Mouse (Mus musculus) kidney, postnatal 0 days (tissue): Measurements from ENCODE around the gene Fcgr2b. TPM values are rescaled to one million over a fixed set of nuclear protein-coding genes. Genes with fewer than 3 reads are reported as not detected.

Source experiments
- ATAC-seq: fragments of 200-750 bp; cut with Nextera tagmentation; replicated peaks from 2 replicates; pipeline ENCODE4 v1.8.0; 2017; ENCODE audit warnings: low read depth, moderate number of reproducible peaks, moderate TSS enrichment, moderate library complexity; ENCODE audit not compliant: low FRiP score
- DNase-seq: peaks from one replicate; pipeline ENCODE4 v3.0.0-alpha.2; 2016; ENCODE audit warnings: low spot score
- H3K27ac ChIP-seq: fragments of 300-500 bp; sonication (generic); 2 replicates; pipeline ENCODE4 v1.5.1; 2014; ENCODE audit warnings: mild to moderate bottlenecking
- H3K27me3 ChIP-seq: fragments of 300-500 bp; sonication (generic); 2 replicates; pipeline ENCODE4 v1.6.1; 2014; ENCODE audit warnings: low read length, mixed read lengths; ENCODE audit not compliant: insufficient read depth
- H3K36me3 ChIP-seq: fragments of 300-500 bp; sonication (generic); 2 replicates; pipeline ENCODE4 v1.6.1; 2014; ENCODE audit warnings: low read length, mixed read lengths; ENCODE audit not compliant: insufficient read depth
- H3K4me1 ChIP-seq: fragments of 300-500 bp; sonication (generic); replicated peaks from 2 replicates; pipeline ENCODE4 v1.6.1; 2014; ENCODE audit warnings: antibody characterized with exemption, low read length, mixed read lengths; ENCODE audit not compliant: insufficient read depth
- H3K4me2 ChIP-seq: fragments of 300-500 bp; sonication (generic); 2 replicates; pipeline ENCODE4 v1.6.1; 2014; ENCODE audit warnings: mild to moderate bottlenecking, low read length, moderate library complexity, mixed read lengths
- H3K4me3 ChIP-seq: fragments of 300-500 bp; sonication (generic); replicated peaks from 2 replicates; pipeline ENCODE4 v1.5.1; 2014; ENCODE audit warnings: low read depth, low read length
- H3K9ac ChIP-seq: fragments of 300-500 bp; sonication (generic); 2 replicates; pipeline ENCODE4 v1.6.1; 2014; ENCODE audit warnings: low read depth, low read length
- H3K9me3 ChIP-seq: fragments of 300-500 bp; sonication (generic); replicated peaks from 2 replicates; pipeline ENCODE4 v1.6.1; 2016; ENCODE audit warnings: low read length, inconsistent platforms, mixed read lengths
- CTCF ChIP-seq: IDR thresholded peaks from 2 replicates; pipeline ENCODE4 v1.5.1; 2016; ENCODE audit warnings: antibody characterized with exemption, low read depth, mild to moderate bottlenecking, moderate library complexity
- WGBS: fragments of 180-500 bp; shearing (Covaris S2); extraction: QIAGEN DNeasy Blood & Tissue Kit; methylation state at CpG from one replicate; pipeline ENCODE4 v1.1.7; 2014; 5-methylcytosine and 5-hydroxymethylcytosine counted together
- polyA plus RNA-seq: library from polyadenylated mRNA; unstranded; fragments of >200 nt; fragmentation: Nextera tagmentation; extraction: Ambion mirVana; gene quantifications from 2 replicates; pipeline ENCODE4 v1.2.1, GENCODE M21; 2015

The Fcgr2b gene
- polyA plus RNA-seq, 1 experiment from 2014 or later = 8.0 TPM

DNA sequence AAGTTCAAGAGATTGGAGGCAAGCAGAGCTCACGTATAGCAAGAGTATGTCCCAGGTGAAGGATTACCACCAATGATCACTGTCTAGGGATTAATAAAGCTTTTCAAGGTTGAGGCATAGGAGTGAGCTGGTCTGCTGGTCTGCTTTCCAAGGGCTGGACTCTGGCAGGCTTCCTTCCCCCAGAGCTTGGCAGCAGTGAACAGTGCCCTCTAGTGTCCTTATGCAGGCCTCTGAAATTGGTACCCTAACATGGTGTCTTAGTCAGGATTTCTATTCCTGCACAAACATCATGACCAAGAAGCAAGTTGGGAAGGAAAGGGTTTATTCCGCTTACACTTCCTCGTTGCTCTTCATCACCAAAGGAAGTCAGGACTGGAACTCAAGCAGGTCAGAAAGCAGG lies 20.4 kb upstream of the Fcgr2b start:
- H3K27me3 ChIP-seq = no peaks in the 10 kb centered on the region
- ATAC-seq (no peak), DNase-seq (peak; percentile 82)
- no peak overlapping the region for H3K27ac ChIP-seq
- peak; percentile 84 for TF ChIP-seq CTCF
- H3K4me1 ChIP-seq = no peaks in the 10 kb centered on the region
- no peaks in the 10 kb centered on the region for H3K9me3 ChIP-seq
- no peak overlapping the region for H3K4me3 ChIP-seq
- 50% methylated on average over 3 of the region's 3 CpGs for WGBS
- no peak overlapping the region for H3K4me2 ChIP-seq
- no peaks in the 10 kb centered on the region for H3K36me3 ChIP-seq
- no peak overlapping the region for H3K9ac ChIP-seq

GRCm38 (mm10) chr1:170996034-170996433 lies 19.7 kb upstream of the Fcgr2b start:
- H3K4me3 ChIP-seq = no peak overlapping the region
- H3K4me2 ChIP-seq = no peak overlapping the region
- no peak overlapping the region for H3K27ac ChIP-seq
- H3K36me3 ChIP-seq = no peaks in the 10 kb centered on the region
- no peak for TF ChIP-seq CTCF
- no peaks in the 10 kb centered on the region for H3K27me3 ChIP-seq
- H3K9ac ChIP-seq = no peak overlapping the region
- no peak for DNase-seq
- ATAC-seq = no peak
- H3K9me3 ChIP-seq = no peaks in the 10 kb centered on the region
- 88% methylated on average over 3 of the region's 3 CpGs for WGBS
- H3K4me1 ChIP-seq = no peaks in the 10 kb centered on the region

DNA sequence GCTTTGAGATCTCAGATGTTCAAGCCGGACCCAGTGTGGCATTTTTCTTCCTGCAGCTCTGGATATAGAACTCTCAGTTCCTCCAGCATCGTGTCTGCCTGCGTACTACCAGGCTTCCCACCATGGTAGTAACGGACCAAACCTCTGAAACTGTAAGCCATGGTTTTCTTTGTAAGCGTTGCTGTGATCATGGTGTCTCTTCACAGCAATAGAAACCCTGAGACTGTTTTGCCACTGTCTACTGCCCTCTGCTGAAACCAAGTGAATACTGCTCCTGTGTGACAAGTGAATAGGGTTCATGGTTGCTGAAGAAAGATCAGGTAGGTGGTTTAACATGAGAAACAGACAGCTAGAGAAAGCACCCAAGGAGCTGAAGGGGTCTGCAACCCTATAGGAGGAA lies 16.2 kb upstream of the Fcgr2b start:
- no peaks in the 10 kb centered on the region for H3K4me1 ChIP-seq
- DNase-seq (peak; percentile 73), ATAC-seq (no peak)
- 66% methylated on average over 5 of the region's 5 CpGs for WGBS
- H3K4me3 ChIP-seq = no peak overlapping the region
- TF ChIP-seq CTCF = peak; percentile 86
- no peak overlapping the region for H3K9ac ChIP-seq
- no peak overlapping the region for H3K27ac ChIP-seq
- H3K9me3 ChIP-seq = no peaks in the 10 kb centered on the region
- H3K36me3 ChIP-seq = no peaks in the 10 kb centered on the region
- no peaks in the 10 kb centered on the region for H3K27me3 ChIP-seq
- no peak overlapping the region for H3K4me2 ChIP-seq

DNA sequence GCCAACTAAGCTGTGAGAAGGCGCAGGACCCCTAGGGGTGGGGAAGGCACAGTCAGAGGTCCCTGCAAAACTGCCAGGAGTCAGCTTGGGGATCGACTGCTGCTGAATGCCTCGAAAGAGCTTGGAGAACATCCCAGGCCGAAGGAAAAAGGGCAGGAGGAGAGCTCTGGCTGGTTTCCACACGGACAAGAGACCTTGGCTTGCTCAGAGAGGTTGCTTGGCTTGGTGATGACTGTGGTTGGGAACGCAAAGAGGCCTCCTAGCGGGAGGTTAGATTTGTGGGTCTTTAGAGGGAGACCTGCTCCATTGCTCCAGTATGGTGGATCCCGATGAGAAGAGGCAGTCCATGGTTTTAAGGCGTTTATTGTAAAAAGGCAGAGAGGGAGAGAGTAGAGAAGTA lies 13.3 kb upstream of the Fcgr2b start:
- H3K27ac ChIP-seq = no peak overlapping the region
- 79% methylated on average over 9 of the region's 9 CpGs for WGBS
- no peak overlapping the region for H3K4me2 ChIP-seq
- TF ChIP-seq CTCF = no peak
- no peaks in the 10 kb centered on the region for H3K4me1 ChIP-seq
- H3K9me3 ChIP-seq = no peaks in the 10 kb centered on the region
- no peak overlapping the region for H3K9ac ChIP-seq
- no peak for ATAC-seq
- H3K36me3 ChIP-seq = no peaks in the 10 kb centered on the region
- no peak overlapping the region for H3K4me3 ChIP-seq
- H3K27me3 ChIP-seq = no peaks in the 10 kb centered on the region
- no peak for DNase-seq

DNA sequence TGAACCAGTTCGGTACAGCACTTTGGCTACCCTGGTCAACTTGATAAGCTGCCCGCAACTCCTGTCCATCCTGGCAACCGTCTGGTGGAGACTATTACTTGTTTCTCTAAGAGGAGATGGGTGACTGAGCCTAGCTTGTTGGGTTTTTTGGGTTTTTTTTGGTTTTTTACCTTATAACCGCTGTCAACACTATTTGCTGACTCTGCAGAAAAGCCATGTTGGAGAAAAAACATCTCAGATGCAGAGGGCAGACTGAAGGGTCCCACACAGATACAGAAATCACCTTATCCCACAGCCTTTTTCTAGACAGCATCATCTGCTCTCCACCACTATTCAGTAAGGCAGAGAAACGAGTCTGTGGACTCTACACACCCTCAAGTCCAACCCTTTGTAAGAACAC lies 9.5 kb upstream of the Fcgr2b start:
- DNase-seq = no peak
- Histone ChIP-seq H3K9me3 (no peaks in the 10 kb centered on the region), H3K4me1 (no peaks in the 10 kb centered on the region), H3K36me3 (no peaks in the 10 kb centered on the region), H3K4me2 (no peak overlapping the region), H3K27ac (no peak overlapping the region), H3K27me3 (no peaks in the 10 kb centered on the region), H3K4me3 (no peak overlapping the region), H3K9ac (no peak overlapping the region)
- ATAC-seq = no peak
- TF ChIP-seq CTCF = no peak
- WGBS = 84% methylated on average over 5 of the region's 5 CpGs

DNA sequence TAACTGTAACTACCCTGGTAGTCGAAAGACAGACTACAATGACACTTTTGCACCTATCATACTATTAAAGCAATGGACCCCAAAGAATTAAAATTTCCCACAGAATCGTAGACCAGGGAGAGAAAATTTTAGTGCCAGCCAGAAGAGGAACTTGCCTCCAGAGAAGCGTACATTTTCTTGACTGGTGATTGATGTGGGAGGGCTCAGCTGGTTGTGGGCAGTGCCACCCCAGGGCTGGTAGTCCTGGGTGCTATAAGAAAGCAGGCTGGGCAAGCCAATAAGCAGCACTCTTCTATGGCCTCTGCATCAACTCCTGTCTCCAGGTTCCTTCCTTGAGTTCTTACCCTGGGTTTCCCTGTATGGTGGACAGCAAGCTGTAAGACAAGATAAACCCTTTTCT lies 8.7 kb upstream of the Fcgr2b start:
- Histone ChIP-seq H3K4me2 (no peak overlapping the region), H3K27me3 (no peaks in the 10 kb centered on the region), H3K4me3 (no peak overlapping the region), H3K9me3 (no peaks in the 10 kb centered on the region), H3K27ac (no peak overlapping the region), H3K36me3 (no peaks in the 10 kb centered on the region), H3K9ac (no peak overlapping the region), H3K4me1 (no peaks in the 10 kb centered on the region)
- 57% methylated on average over 3 of the region's 3 CpGs for WGBS
- TF ChIP-seq CTCF = no peak
- no peak for ATAC-seq
- no peak for DNase-seq

DNA sequence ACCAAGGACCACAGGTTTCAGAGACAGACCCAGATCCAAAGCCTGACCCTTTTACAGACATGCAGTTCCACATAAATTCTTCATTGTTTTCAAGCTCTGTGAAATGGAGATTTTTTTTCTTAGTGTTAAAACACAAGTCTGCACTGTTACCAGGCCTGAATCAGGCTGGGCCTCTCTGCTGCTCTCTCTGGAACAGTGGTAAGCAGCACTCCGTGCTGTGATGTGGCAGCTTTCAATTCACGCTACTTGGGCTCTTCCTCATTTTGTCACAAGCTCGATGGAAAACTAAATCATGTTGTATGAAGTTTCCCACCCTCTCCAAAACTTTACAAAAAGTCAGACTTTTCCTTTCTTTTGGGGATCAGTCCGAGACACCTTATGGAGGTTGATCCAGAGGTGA lies 6.7 kb upstream of the Fcgr2b start:
- Histone ChIP-seq H3K27ac (no peak overlapping the region), H3K4me3 (no peak overlapping the region), H3K27me3 (no peaks in the 10 kb centered on the region), H3K4me1 (no peaks in the 10 kb centered on the region), H3K9me3 (no peaks in the 10 kb centered on the region), H3K9ac (no peak overlapping the region), H3K36me3 (no peaks in the 10 kb centered on the region), H3K4me2 (no peak overlapping the region)
- 64% methylated on average over 4 of the region's 4 CpGs for WGBS
- no peak for ATAC-seq
- no peak for TF ChIP-seq CTCF
- DNase-seq = no peak
